Mouse (Mus musculus): ENCODE data around the gene Lnx2. TPM values are rescaled to one million over a fixed set of nuclear protein-coding genes. Genes with fewer than 3 reads are reported as not detected.

The Lnx2 gene
- polyA plus RNA-seq, 1 experiment from 2014 or later, result 10.8 TPM

- 96% methylated on average over 4 of the region's 4 CpGs for WGBS
- Histone ChIP-seq H3K27ac (replicated peaks) (no peak overlapping the region), H3K4me2 (replicated peaks) (no peak overlapping the region), H3K36me3 (no peaks in the 10 kb centered on the region), H3K27me3 (no peaks in the 10 kb centered on the region), H3K9me3 (no peaks in the 10 kb centered on the region), H3K9ac (replicated peaks) (no peak overlapping the region), H3K4me3 (no peak overlapping the region), H3K4me1 (no peaks in the 10 kb centered on the region)
- no peak for ATAC-seq (replicated peaks)
Measured at GRCm38 (mm10) chr5:147096586-147096985, 20.2 kb upstream of the Lnx2 start.

DNA sequence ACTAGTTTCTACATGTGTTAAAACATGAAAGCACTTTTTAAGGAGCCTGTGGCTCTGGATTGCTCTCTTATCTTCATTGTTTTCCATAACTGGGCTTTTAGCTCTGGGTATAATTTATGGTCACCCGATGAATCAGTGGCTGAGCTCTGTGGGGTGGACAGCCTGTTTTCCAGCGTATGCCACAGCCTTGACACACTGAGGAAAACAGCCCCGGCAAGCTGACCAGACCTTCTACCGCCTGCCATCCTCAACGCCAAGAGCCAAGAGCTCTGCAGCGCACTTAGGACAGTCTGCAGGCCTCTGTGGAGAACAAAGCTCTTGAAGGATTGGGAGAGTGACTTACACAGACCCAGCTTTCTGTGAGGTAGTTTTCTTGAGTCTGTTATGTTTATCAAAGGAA is 17.9 kb upstream of the Lnx2 start:
- ATAC-seq (replicated peaks), result no peak
- Histone ChIP-seq H3K4me1 (peaks cover 1% of the 10 kb centered on the region), H3K27ac (replicated peaks) (no peak overlapping the region), H3K4me3 (no peak overlapping the region), H3K27me3 (no peaks in the 10 kb centered on the region), H3K9me3 (no peaks in the 10 kb centered on the region), H3K4me2 (replicated peaks) (no peak overlapping the region), H3K9ac (replicated peaks) (no peak overlapping the region), H3K36me3 (no peaks in the 10 kb centered on the region)
- 91% methylated on average over 6 of the region's 6 CpGs for WGBS

- no peak overlapping the region for H3K4me3 ChIP-seq
- ATAC-seq (replicated peaks), result no peak
- H3K27me3 ChIP-seq, result no peaks in the 10 kb centered on the region
- H3K4me2 ChIP-seq (replicated peaks), result no peak overlapping the region
- 95% methylated on average over 7 of the region's 7 CpGs for WGBS
- H3K9me3 ChIP-seq, result no peaks in the 10 kb centered on the region
- H3K9ac ChIP-seq (replicated peaks), result no peak overlapping the region
- H3K27ac ChIP-seq (replicated peaks), result no peak overlapping the region
- no peaks in the 10 kb centered on the region for H3K36me3 ChIP-seq
- peaks cover 3% of the 10 kb centered on the region for H3K4me1 ChIP-seq
Measured at GRCm38 (mm10) chr5:147092448-147092847, 16.1 kb upstream of the Lnx2 start.

- Histone ChIP-seq H3K4me2 (replicated peaks) (no peak overlapping the region), H3K27me3 (no peaks in the 10 kb centered on the region), H3K36me3 (no peaks in the 10 kb centered on the region), H3K9ac (replicated peaks) (no peak overlapping the region), H3K4me3 (no peak overlapping the region), H3K4me1 (peaks cover 10% of the 10 kb centered on the region), H3K27ac (replicated peaks) (peak overlapping the region; percentile 80), H3K9me3 (no peaks in the 10 kb centered on the region)
- WGBS, result 74% methylated on average over 11 of the region's 11 CpGs
- ATAC-seq (replicated peaks), result peak; percentile 81; the same call in 1 of the 2 replicates
Measured at GRCm38 (mm10) chr5:147090256-147090963, 14.0 kb upstream of the Lnx2 start.

GRCm38 (mm10) chr5:147089836-147090235 is 13.4 kb upstream of the Lnx2 start:
- Histone ChIP-seq H3K27ac (replicated peaks) (peak overlapping the region; percentile 80), H3K9me3 (no peaks in the 10 kb centered on the region), H3K27me3 (no peaks in the 10 kb centered on the region), H3K9ac (replicated peaks) (no peak overlapping the region), H3K4me1 (peaks cover 16% of the 10 kb centered on the region), H3K4me2 (replicated peaks) (no peak overlapping the region), H3K4me3 (no peak overlapping the region), H3K36me3 (no peaks in the 10 kb centered on the region)
- no peak for ATAC-seq (replicated peaks)
- 86% methylated on average over 3 of the region's 3 CpGs for WGBS

DNA sequence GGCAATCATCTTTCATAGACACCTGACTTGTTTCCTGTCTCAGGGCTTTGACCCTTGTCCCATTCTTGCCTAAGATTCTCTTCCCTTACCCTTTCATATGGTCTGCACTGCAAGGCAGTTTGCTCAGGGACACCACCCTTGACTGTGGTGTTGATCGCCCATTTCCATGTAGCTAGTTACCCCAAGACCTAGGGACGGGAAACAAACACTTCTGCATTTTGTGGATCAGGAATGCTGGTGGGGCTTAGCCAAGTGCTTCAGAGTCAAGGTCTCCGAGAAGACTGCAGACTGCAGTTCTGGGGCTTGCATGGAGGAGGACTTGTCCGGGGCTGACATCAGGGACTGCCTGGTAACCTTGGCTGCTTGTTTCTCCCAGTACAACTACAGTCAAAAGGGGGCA is 10.4 kb upstream of the Lnx2 start:
- 91% methylated on average over 4 of the region's 4 CpGs for WGBS

GRCm38 (mm10) chr5:147085201-147085894 is 9.0 kb upstream of the Lnx2 start:
- H3K4me2 ChIP-seq (replicated peaks), result no peak overlapping the region
- H3K9me3 ChIP-seq, result no peaks in the 10 kb centered on the region
- 51% methylated on average over 9 of the region's 9 CpGs for WGBS
- no peaks in the 10 kb centered on the region; the same call in 1 of the 2 replicates for H3K36me3 ChIP-seq
- peak overlapping the region; percentile 88 for H3K27ac ChIP-seq (replicated peaks)
- ATAC-seq (replicated peaks), result peak; percentile 85
- no peak overlapping the region for H3K4me3 ChIP-seq
- peaks cover 24% of the 10 kb centered on the region for H3K4me1 ChIP-seq
- no peaks in the 10 kb centered on the region for H3K27me3 ChIP-seq
- no peak overlapping the region for H3K9ac ChIP-seq (replicated peaks)

More for the DNA sequence above, 10.4 kb upstream of the Lnx2 start:
- no peak overlapping the region for H3K4me3 ChIP-seq
- peak overlapping the region; percentile 88; the same call in 1 of the 2 replicates for H3K27ac ChIP-seq (replicated peaks)
- H3K9me3 ChIP-seq, result no peaks in the 10 kb centered on the region
- H3K9ac ChIP-seq (replicated peaks), result no peak overlapping the region
- no peak overlapping the region for H3K4me2 ChIP-seq (replicated peaks)
- H3K27me3 ChIP-seq, result no peaks in the 10 kb centered on the region
- peaks cover 24% of the 10 kb centered on the region for H3K4me1 ChIP-seq
- H3K36me3 ChIP-seq, result no peaks in the 10 kb centered on the region
- no peak for ATAC-seq (replicated peaks)

DNA sequence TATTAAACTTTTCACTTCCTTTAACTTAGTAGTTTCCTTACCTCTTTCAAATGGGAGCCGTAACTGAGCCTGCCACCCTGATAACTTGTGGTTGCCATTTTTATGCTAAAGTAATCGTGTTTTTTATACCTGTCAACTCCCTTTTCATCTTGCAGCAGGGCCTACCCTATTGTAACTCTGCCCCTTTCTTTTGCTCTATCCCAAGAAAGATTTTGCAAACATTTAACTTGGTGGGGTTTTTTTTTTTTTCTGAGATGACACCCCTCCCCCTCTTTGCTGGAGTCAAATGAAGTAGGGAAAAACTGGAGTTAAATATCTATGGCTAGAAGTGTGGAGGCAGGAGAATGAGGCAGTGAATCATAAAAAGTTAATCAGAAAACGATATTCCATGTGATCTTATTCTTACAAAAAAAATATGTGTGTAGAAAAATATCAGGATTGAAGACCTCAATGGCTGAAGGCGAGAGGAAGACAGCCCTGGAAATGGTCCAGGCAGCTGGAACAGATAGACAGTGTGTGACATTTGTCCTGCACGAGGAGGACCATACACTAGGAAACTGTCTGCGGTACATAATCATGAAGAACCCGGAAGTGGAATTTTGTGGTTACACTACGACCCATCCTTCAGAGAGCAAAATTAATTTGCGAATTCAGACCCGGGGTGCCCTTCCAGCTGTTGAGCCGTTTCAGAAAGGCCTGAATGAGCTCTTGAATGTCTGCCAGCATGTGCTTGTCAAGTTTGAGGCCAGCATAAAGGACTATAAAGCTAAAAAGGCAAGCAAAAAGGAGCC is 1.9 kb upstream of the Lnx2 start:
- H3K4me2 ChIP-seq (replicated peaks), result peak overlapping the region; percentile 86
- peaks cover 21% of the 10 kb centered on the region for H3K4me1 ChIP-seq
- peak overlapping the region; percentile 73 for H3K9ac ChIP-seq (replicated peaks)
- 40% methylated on average over 11 of the region's 11 CpGs for WGBS
- H3K27me3 ChIP-seq, result no peaks in the 10 kb centered on the region
- no peaks in the 10 kb centered on the region for H3K9me3 ChIP-seq
- ATAC-seq (replicated peaks), result no peak
- peak overlapping the region; percentile 82 for H3K4me3 ChIP-seq
- no peaks in the 10 kb centered on the region; the same call in 1 of the 2 replicates for H3K36me3 ChIP-seq
- H3K27ac ChIP-seq (replicated peaks), result no peak overlapping the region

DNA sequence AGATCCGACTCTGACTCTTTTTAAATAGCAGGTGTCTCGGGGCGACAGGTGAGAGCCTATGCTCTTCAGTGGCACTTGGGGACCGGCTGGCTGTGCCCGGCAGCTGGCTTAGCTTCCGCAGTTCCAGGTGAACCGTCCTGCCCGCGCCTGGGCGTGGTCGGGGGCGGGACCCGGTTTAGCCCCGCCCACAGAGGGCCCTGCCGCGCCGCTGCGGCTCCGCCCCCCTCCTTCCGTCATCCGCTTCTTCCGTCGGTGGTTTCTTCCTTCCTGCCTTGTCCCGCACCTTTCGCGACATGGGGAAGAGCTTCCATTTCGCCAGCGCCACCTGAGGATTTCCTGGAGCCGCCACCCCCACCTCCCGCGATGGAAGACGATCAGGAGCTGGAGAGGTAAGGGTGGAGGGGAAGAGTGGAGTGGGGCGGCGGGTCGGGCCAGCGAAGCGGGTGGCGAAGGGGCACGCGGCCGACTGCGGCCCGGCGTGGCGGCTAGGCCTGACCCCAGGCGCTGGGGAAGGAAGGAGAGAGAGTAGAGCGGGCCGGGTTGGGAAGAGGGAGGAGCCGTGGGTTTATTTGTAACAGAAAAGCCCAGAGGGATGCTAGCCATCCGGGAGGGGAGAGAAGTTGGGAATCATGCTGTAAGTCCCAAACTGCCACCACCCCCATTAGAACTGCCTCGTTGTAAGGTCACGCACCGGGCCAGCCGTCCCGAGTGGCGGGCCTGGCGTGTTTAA is 1.1 kb upstream of the Lnx2 start:
- Histone ChIP-seq H3K4me1 (peaks cover 21% of the 10 kb centered on the region), H3K9ac (replicated peaks) (peak overlapping the region; percentile 73), H3K4me2 (replicated peaks) (peak overlapping the region; percentile 86), H3K9me3 (no peaks in the 10 kb centered on the region), H3K27ac (replicated peaks) (peak overlapping the region; percentile 93), H3K36me3 (no peaks in the 10 kb centered on the region; the same call in 1 of the 2 replicates), H3K27me3 (no peaks in the 10 kb centered on the region), H3K4me3 (peak overlapping the region; percentile 82)
- peak; percentile 69 for ATAC-seq (replicated peaks)
- under 1% methylated on average over 57 of the region's 57 CpGs for WGBS

- Histone ChIP-seq H3K27ac (replicated peaks) (peak within 1 kb of the TSS; percentile 93), H3K27me3 (no peaks in the 10 kb centered on the region), H3K4me2 (replicated peaks) (peak within 1 kb of the TSS; percentile 86), H3K36me3 (no peaks in the 10 kb centered on the region; the same call in 1 of the 2 replicates), H3K9me3 (no peaks in the 10 kb centered on the region), H3K4me3 (peak within 1 kb of the TSS; percentile 82), H3K4me1 (peaks cover 21% of the 10 kb centered on the region), H3K9ac (replicated peaks) (peak within 1 kb of the TSS; percentile 73)
- under 1% methylated on average over 17 of the region's 17 CpGs for WGBS
- no peak; the same call in none of the 2 replicates for ATAC-seq (replicated peaks)
Measured at GRCm38 (mm10) chr5:147076799-147077165, 396 bp upstream of the Lnx2 start, which contains the start of gene Polr1d. Gene Polr1d (plus strand): TSS chr5:147077050.

All from forebrain, embryonic 15.5 days (tissue).